Mouse (Mus musculus): ENCODE results near the gene Fam129a. TPM values are rescaled to one million over a fixed set of nuclear protein-coding genes. Genes with fewer than 3 reads are reported as not detected.
A peak's percentile ranks its signal among the peaks of the same experiment; 100 is the strongest.

The Fam129a gene
- polyA plus RNA-seq, 1 experiment from 2014 or later = 2.2 TPM

- no peaks in the 10 kb centered on the region for H3K9me3 ChIP-seq
- WGBS = 93% methylated on average over 3 of the region's 3 CpGs
- no peak overlapping the region for H3K9ac ChIP-seq (replicated peaks)
- ATAC-seq (replicated peaks) = no peak
- H3K4me3 ChIP-seq = no peak overlapping the region
- H3K4me1 ChIP-seq = peaks cover 6% of the 10 kb centered on the region; the same call in 1 of the 2 replicates
- H3K27me3 ChIP-seq = no peaks in the 10 kb centered on the region
- peaks cover 21% of the 10 kb centered on the region for H3K36me3 ChIP-seq
- no peak overlapping the region for H3K27ac ChIP-seq (replicated peaks)
- no peak overlapping the region for H3K4me2 ChIP-seq (replicated peaks)
These were observed 196.1 kb downstream of the Fam129a start for GRCm38 (mm10) chr1:151766976-151767654.

- H3K36me3 ChIP-seq = peaks cover 12% of the 10 kb centered on the region; the same call in 1 of the 2 replicates
- H3K27me3 ChIP-seq = no peaks in the 10 kb centered on the region
- H3K4me3 ChIP-seq = no peak overlapping the region
- no peak overlapping the region for H3K27ac ChIP-seq (replicated peaks)
- peaks cover 6% of the 10 kb centered on the region; the same call in 1 of the 2 replicates for H3K4me1 ChIP-seq
- 0 out of 2 replicates have a peak, but pooled peaks have one; percentile 55 for ATAC-seq (replicated peaks)
- H3K4me2 ChIP-seq (replicated peaks) = no peak overlapping the region
- no peaks in the 10 kb centered on the region for H3K9me3 ChIP-seq
- whole genome bisulfite sequencing = 27% methylated on average over 3 of the region's 3 CpGs
- no peak overlapping the region for H3K9ac ChIP-seq (replicated peaks)
These were observed 198.4 kb downstream of the Fam129a start for GRCm38 (mm10) chr1:151769200-151769913.

Other genes with a start within 250 kb of the Fam129a start
- gene Ivns1abp, start 226.7 kb upstream of the Fam129a start, polyA plus RNA-seq (2015; fragmentation: Nextera tagmentation; extraction: Ambion mirVana) = 365 and 380 TPM in 2 replicates
- gene Swt1, start 142.7 kb upstream of the Fam129a start, polyA plus RNA-seq (2015; fragmentation: Nextera tagmentation; extraction: Ambion mirVana) = 20.1 and 24.2 TPM in 2 replicates
- 52.8 and 55.0 TPM in 2 replicates for gene Trmt1l, start 142.6 kb upstream of the Fam129a start, polyA plus RNA-seq (2015; fragmentation: Nextera tagmentation; extraction: Ambion mirVana)
- 104 and 111 TPM in 2 replicates for gene Rnf2, start 70.2 kb upstream of the Fam129a start, polyA plus RNA-seq (2015; fragmentation: Nextera tagmentation; extraction: Ambion mirVana)
- 17.4 and 19.2 TPM in 2 replicates for gene Edem3, start 184.2 kb downstream of the Fam129a start, polyA plus RNA-seq (2015; fragmentation: Nextera tagmentation; extraction: Ambion mirVana)